Mouse (Mus musculus) lung, postnatal 14 days (tissue): ENCODE measurements at regions not wholly inside any gene's neighbourhood (a gene's known extent, or its start where the extent isn't known, plus 50 kb on each side); places are given as distances from the start of the nearest gene placed in this dataset.

Experiments
- DNase-seq: peaks from one replicate; pipeline ENCODE4 v3.0.0; 2021

- DNase-seq, result no peak
These were observed 4841.7 kb upstream of the Gm7489 start for GRCm38 (mm10) chr15:49043035-49043434.

GRCm38 (mm10) chr15:49065069-49065468, 4819.6 kb upstream of the Gm7489 start:
- DNase-seq, result no peak

- peak; percentile 91 for DNase-seq
These were observed 4818.8 kb upstream of the Gm7489 start for GRCm38 (mm10) chr15:49065875-49066274.

- no peak for DNase-seq
These were observed 4818.3 kb upstream of the Gm7489 start for GRCm38 (mm10) chr15:49066367-49066766.
